Mouse (Mus musculus): ENCODE results near the gene Gnaq.

DNA sequence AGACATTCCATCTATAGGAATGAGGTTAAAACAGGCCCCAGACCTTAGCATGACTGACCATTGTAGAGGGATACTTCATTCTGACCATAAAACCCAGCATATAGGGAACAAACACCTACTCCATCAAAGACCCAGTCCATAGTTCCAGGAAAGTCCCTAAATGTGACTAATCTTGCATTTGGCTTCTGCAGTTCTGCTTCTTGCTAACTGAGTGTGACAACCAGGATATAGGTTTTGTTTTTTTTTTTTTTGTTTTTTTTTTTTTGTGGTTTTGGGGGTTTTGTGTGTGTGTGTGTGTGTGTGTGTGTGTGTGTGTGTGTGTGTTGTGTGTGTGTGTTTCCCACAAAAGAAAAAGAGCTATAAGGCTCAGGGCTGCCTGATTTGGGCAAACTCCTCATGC is 46.0 kb upstream of the Gnaq start:
- TF ChIP-seq CTCF (IDR thresholded peaks at IDR 0.05; ENCODE audit: low read depth) (no peak), EP300 (optimal IDR thresholded peaks at IDR 0.05) (no peak)
